Mouse (Mus musculus) erythroid progenitor cell, adult 5-6 weeks (primary cell): Measurements from ENCODE around the gene Mgrn1. TPM values are rescaled to one million over a fixed set of nuclear protein-coding genes. Genes with fewer than 3 reads are reported as not detected.

Source experiments
- ATAC-seq: replicated peaks from 2 replicates; pipeline ENCODE4 v1.8.0; 2016; ENCODE audit warnings: moderate number of reproducible peaks, mild to moderate bottlenecking, moderate TSS enrichment, inconsistent platforms; ENCODE audit not compliant: poor library complexity, low FRiP score, severe bottlenecking
- total RNA-seq, 2 experiments: library from RNA; stranded (forward) in 1 of 2; stranded (reverse) in 1 of 2; fragments of 150-400 nt in 1 of 2; fragments of 186-747, 209-891 nt in 1 of 2; gene quantifications; 2 replicates each; pipeline versions ENCODE4 v1.2.3 to v1.2.4; 2015 to 2017; ENCODE audit warnings: low replicate concordance in 2 of 2

Gene Mgrn1
- total RNA-seq, 2 experiments from 2014 or later, result 0.38 to 10.5 TPM

DNA sequence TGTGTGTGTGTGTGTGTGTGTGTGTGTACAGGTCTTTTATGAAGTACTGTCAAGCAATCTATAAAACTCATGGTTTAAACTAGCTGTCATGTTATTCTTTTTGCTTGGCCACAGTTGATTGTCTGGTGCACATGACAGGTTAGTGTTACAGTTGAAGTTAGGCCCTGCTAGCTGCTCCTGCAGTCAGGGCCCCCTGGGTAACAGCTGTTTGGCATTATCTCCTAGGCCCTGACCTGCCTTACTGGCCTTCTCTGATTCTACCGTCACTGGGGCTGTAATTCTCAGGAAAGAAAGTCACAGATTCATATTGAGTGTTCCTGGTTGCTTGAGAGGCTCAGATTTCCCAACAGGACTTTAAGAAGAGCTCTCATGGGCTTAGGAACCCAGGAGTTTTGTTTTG lies 19.5 kb downstream of the Mgrn1 start:
- no peak for ATAC-seq

- ATAC-seq, result no peak
Measured at GRCm38 (mm10) chr16:4906559-4906958, 20.5 kb downstream of the Mgrn1 start.

GRCm38 (mm10) chr16:4907386-4907785 lies 21.3 kb downstream of the Mgrn1 start:
- ATAC-seq, result no peak

DNA sequence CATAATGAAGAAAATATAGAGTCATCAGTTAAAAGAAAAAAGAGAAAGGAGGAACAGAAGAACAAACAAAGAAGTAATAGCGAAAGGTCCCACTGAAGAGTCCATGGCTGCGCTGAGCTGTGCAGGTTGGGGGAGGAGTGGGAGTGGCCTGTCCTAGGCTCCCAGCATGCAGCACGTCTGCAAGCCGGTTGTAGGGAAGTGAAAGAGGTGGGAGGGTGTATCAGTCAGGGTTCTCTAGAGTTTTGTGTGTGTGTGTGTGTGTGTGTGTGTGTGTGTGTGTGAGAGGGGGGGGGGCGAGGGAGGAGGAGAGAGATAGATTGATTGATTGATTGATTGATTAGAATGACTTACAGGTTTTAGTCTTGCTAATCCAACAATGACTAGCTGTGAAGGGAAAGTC lies 21.9 kb downstream of the Mgrn1 start:
- no peak for ATAC-seq

- no peak for ATAC-seq
Measured at GRCm38 (mm10) chr16:4909745-4910144, 23.7 kb downstream of the Mgrn1 start.

DNA sequence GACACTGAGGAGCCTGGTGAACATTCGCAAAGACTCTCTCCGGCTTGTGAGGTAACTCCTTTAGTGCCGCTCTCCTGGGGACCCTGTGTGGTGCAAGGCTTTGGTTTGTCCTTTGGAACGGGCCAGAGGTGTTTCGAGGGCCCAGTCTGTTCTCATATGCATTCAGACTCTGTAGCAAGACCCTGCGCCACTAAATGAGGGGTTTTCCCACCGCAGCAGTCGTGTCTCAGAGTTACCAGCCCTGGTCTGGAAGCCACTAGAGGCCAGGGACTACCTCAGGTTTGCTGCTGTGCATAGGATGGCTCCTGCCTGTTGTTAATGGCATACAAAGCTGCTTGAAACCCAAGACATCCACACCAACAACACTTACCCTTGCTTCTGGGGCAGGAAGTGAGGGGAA lies 24.7 kb downstream of the Mgrn1 start:
- no peak for ATAC-seq

GRCm38 (mm10) chr16:4912074-4912648 lies 26.1 kb downstream of the Mgrn1 start:
- no peak for ATAC-seq

- ATAC-seq, result peak; percentile 26; the same call in 1 of the 2 replicates
Measured at GRCm38 (mm10) chr16:4912907-4913782, 27.1 kb downstream of the Mgrn1 start.

DNA sequence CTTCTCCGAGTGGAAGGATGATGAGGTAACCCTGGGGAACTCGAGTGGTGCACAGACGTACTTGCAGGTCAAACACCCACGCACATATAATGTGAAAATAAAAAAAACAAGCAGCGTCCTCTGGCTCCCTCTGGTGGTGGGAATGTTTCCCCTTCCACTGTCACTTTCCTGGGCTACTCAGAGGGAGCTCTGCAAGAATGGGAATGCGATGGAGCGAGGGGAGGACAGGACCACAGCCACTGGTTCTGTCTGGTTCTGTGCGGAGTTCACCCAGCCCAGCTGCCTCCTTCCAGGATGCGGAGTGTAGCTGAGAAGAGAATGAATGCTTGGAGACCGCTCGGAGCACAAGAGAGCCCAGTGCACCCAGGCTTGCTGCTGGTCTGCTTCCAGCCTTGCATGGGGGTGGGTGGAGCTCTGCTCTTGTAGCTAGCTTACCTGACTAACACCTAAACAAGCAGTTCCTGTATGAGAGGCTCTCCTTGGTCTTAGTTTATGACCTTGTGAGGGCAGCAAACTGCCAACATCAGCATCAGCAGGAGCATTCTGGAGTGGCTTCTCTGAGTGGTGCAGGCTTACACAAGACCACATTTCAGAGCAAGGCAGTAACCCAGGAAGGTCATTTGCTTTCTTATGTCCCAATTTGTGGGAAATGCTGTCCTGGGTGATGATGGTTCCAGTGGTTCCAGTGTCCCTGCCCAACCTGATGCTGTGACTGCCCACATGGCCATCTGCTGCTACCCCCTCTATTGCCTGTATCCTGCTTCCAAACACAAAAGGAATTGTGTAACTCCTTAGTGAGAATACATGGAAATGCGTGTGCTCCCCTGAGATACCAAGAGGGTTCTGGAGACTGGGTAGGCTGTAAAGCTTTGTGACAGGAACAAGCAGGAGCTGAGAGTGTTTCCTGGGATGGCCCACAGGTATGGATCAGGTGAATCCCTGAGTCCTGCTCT lies 28.0 kb downstream of the Mgrn1 start:
- peak; percentile 69 for ATAC-seq

GRCm38 (mm10) chr16:4915931-4916330 lies 29.9 kb downstream of the Mgrn1 start:
- no peak for ATAC-seq

GRCm38 (mm10) chr16:4916608-4917007 lies 30.6 kb downstream of the Mgrn1 start:
- ATAC-seq, result no peak

DNA sequence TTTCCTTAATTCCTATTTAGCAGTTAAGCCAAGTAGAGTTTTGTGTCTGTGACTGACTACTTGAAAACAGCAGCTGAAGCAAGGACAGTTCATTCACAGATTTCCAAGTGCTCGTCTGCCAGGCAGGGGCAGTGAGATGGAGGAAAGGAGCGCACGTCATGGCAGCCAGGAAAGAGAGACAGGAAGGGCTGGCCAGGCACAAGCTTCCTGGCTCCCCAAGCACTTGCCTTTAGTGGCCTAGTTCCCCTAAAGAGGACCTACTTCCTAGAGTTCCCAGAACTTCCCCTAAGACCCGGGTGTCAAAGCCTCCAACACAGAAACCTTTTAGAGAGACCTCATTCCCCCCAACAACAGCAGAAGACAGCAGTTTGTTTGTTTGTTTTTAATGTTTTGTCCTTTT lies 34.5 kb downstream of the Mgrn1 start:
- ATAC-seq, result no peak

GRCm38 (mm10) chr16:4922481-4922880 lies 36.4 kb downstream of the Mgrn1 start:
- ATAC-seq, result no peak

DNA sequence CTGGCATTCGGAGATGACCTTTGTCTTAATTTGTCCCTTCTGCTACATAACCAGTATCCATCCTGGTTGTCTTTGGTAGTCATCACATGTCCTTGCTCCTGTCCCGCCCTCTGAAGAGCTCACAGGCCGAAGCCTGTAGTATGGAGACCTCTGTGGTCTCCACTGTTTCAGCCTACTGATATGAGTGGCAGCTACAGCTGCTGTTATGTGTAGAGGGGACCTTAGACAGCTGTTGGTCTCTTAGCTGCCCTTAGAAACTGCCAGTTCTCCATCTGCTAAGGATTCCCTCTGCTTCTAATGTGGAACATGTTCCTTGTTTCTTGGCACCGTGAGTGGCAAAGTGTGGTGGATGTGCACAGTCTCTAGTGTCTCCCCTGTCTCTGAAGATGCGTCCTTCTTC lies 37.9 kb downstream of the Mgrn1 start:
- no peak for ATAC-seq

- ATAC-seq, result no peak
Measured at GRCm38 (mm10) chr16:4927967-4928366, 41.9 kb downstream of the Mgrn1 start.

GRCm38 (mm10) chr16:4928474-4928873 lies 42.4 kb downstream of the Mgrn1 start:
- ATAC-seq, result no peak

DNA sequence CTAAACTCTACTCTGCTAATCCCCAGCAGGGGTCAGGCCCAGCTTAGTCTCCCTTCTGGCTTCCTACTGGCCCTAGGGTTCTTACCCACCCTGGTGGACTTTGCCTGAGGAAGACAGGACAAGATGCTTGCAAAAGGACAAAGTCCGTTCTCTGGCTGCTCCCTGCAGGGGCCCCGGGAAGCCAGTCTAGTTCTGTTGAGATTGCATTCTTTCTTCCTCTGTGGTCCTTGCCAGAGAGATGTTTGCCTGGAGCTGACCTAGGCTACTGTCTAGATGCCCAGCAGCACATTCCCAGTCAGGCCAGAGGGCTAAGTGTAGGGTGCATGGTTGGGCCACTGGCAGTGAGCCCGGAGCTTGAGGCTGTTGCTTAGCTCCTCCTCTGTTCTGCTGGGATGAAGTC lies 46.4 kb downstream of the Mgrn1 start:
- ATAC-seq, result no peak

DNA sequence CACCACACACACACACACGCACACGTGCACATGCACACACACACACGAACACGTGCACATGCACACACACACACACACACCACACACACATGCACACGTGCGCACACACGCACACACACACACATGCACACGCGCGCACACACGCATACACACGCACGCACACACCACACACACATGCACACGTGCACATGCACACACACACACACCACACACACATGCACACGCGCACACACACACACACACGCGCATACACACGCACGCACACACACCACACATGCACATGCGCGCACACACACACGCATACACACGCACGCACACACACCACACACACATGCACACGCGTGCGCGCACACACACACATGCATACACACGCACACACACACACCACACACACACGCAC lies 49.4 kb downstream of the Mgrn1 start:
- no peak for ATAC-seq

DNA sequence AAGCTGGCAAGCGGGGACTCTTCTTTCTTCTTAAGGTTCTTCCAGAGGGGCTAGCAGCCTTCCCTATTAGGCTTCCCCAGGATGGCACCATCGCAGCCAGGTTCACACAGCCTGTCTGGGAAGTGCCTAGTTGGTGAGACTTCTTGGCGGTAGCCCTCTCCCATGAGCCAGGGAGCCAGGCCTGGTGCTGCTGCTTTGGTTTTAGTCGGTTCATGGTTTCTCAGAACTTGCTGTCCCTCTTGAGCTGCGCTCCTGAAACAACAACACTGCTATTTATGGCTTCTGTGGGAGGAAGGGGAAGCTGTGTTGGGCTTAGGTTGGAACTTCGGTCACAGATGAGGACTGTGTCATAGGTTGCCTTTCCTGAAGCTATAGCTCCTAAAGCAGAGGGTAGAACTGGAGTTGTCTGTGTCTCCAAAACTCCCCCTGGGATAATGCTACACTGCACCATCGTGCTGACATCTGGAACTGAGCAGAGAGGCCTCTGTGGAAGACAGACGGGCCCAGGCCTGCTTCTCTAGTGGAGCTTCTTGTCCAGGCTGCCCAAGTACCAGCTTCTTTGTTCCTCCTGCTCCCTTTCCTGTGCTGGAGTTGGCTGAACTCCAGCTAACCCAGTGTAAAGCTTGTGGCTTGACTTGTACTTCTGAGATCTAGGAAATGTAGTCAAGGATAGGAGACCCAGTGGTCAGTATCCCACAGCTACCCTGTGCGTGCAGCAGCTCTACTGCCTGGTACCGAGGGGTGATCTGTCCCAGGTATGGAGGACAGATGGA lies 50.1 kb downstream of the Mgrn1 start:
- ATAC-seq, result no peak
